Mouse (Mus musculus): ENCODE measurements around the gene Carmil2.

Carmil2 gene

GRCm38 (mm10) chr8:105722861-105723260, 36.8 kb downstream of the Carmil2 start:
- no peak for DNase-seq (ENCODE audit: low read depth, low spot score)

- DNase-seq (ENCODE audit: low read depth, low spot score) = no peak
Observed at GRCm38 (mm10) chr8:105725726-105726125, 39.7 kb downstream of the Carmil2 start.

- DNase-seq (ENCODE audit: low read depth, low spot score) = no peak
Observed at GRCm38 (mm10) chr8:105727397-105728124, 41.5 kb downstream of the Carmil2 start.

GRCm38 (mm10) chr8:105732186-105732585, 46.1 kb downstream of the Carmil2 start:
- DNase-seq (ENCODE audit: low read depth, low spot score) = no peak

- no peak for DNase-seq (ENCODE audit: low read depth, low spot score)
Observed at GRCm38 (mm10) chr8:105739216-105739615, 53.1 kb downstream of the Carmil2 start.

- no peak for DNase-seq (ENCODE audit: low read depth, low spot score)
Observed at GRCm38 (mm10) chr8:105743301-105743700, 57.2 kb downstream of the Carmil2 start.

All from WW6 (cell line).